Mouse (Mus musculus) 3134 (cell line): ENCODE measurements around the gene Ankrd13b.
A peak's percentile ranks its signal among the peaks of the same experiment; 100 is the strongest.

ENCODE experiments used
- DNase-seq: peaks from one replicate; pipeline ENCODE4 v3.0.0-alpha.2; 2011; ENCODE audit warnings: low spot score; ENCODE audit not compliant: insufficient read length; ENCODE audit errors: extremely low read depth

Gene Ankrd13b

DNA sequence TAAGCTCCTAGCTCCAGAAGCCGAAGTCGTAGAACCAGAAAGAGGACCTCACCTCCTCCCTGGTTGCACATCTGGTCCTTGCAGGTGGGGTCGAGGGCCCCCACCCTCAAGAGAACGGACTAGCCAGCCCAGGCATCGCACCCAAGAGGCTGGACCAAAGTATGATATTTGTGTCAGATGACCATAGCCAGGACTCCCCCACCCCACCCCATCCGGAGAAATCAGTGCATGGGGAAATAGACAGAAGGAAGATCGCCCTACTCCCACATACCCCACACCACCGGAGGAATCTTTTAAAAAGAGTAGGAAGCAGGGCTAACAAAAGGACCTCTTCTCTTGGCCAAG lies 26.4 kb downstream of the Ankrd13b start:
- no peak for DNase-seq

- DNase-seq: peak; percentile 85
Observed at GRCm38 (mm10) chr11:77462283-77463100, 27.0 kb downstream of the Ankrd13b start, which contains the start of gene Coro6. Gene Coro6, plus strand, starts transcription at chr11:77462411.

DNA sequence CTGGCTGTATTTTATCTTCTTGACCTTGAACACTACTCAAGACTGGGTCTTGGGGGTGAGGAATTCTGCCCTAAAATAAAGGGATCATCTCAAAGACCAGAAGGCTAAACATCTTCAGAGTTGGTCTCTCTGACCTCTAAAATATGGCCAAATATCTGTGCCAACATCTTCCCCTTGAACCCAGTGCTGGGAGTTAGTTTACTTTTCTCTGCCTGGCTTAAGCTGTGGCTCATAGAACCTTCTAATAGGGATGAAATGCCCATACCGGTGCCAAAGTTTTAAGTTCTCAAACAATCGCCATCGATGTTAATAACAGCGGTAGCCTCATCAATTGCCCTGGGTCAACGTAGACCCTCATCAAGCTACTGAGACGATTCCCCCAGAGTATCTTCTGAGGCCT lies 27.6 kb downstream of the Ankrd13b start:
- DNase-seq: no peak

DNA sequence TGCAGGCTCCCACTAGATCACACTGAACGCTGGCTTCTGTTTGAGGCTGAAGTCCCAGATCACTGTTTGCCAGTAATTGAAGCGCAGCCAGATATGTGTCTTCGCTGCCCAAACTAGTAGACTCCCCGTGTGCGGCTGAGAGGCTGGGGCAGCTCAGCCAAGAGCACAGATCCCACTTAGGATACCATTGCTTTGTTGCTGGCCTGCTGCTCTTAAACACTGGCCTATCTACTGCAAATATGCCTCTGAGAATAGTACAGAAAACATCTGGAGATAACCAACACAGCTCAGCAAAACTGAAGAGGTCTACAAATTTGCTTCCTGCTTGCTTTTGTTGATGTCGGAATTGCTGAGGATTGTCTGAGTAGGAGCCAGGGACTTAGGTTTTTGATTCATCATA lies 32.6 kb downstream of the Ankrd13b start:
- no peak for DNase-seq

GRCm38 (mm10) chr11:77455770-77456510 lies 33.5 kb downstream of the Ankrd13b start:
- DNase-seq: no peak

DNA sequence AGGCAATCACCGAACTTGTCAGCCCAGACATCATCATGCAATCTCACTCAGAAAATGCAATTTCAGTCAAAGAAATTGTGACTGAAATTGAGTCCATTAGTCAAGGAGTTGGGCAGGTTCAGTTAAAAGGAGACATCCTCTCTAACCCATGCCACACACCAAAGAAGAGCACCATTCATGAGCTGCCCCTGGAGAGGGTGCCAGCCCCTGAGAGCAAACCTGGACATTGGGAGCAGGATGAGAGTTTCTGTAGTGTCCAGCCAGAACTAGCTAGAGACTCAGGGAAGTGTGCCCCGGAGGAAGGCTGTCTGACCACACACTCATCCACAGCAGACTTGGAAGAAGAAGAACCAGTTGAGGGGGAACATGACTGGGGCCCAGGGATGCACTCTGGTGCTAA lies 36.1 kb downstream of the Ankrd13b start:
- DNase-seq: no peak

DNA sequence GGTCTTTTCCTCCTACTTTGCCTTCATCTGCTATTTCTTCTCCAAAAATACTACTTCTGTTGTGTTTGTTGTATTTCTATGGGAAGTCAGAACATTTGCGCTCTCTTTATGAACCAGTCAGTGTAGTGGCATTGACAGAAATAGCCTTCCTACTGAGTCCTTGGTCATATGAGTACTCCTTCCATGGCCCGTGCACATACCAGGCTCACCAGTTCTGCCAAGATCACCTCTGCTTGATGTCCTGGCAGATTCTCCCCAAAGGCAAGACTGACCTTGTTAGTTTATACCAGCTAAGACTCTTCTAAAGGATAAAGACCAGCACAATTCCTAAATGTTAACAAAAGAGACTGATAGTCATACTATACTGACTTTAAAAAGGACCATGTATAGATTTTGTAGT lies 37.8 kb downstream of the Ankrd13b start:
- DNase-seq: no peak

- no peak for DNase-seq
Observed at GRCm38 (mm10) chr11:77449224-77449623, 40.3 kb downstream of the Ankrd13b start.

GRCm38 (mm10) chr11:77446628-77447041 lies 42.8 kb downstream of the Ankrd13b start:
- peak; percentile 44 for DNase-seq

GRCm38 (mm10) chr11:77444939-77445338 lies 44.5 kb downstream of the Ankrd13b start:
- DNase-seq: no peak

- DNase-seq: peak; percentile 46
Observed at GRCm38 (mm10) chr11:77442186-77443170, 47.0 kb downstream of the Ankrd13b start.

- no peak for DNase-seq
Observed at GRCm38 (mm10) chr11:77441020-77441419, 48.5 kb downstream of the Ankrd13b start.

GRCm38 (mm10) chr11:77440081-77440480 lies 49.4 kb downstream of the Ankrd13b start:
- DNase-seq: no peak

DNA sequence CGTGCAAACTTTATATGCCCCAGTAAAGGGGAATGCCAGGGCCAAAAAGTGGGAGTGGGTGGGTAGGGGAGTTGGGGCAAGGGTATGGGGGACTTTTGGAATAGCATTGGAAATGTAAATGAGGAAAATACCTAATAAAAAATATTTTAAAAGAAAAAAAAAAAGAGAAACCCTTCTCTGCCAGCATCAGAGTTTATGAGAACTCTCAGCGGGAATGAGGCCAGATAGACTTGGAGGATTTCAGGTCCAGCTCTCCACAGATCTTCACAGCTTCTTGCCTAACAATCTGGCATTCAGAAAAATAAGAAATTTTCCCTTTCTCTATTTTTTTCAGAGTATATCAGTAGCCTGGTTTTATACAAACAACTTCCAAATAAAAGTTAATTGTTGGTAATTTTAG lies 52.5 kb downstream of the Ankrd13b start:
- no peak for DNase-seq

GRCm38 (mm10) chr11:77428446-77428845 lies 61.0 kb downstream of the Ankrd13b start:
- DNase-seq: no peak

DNA sequence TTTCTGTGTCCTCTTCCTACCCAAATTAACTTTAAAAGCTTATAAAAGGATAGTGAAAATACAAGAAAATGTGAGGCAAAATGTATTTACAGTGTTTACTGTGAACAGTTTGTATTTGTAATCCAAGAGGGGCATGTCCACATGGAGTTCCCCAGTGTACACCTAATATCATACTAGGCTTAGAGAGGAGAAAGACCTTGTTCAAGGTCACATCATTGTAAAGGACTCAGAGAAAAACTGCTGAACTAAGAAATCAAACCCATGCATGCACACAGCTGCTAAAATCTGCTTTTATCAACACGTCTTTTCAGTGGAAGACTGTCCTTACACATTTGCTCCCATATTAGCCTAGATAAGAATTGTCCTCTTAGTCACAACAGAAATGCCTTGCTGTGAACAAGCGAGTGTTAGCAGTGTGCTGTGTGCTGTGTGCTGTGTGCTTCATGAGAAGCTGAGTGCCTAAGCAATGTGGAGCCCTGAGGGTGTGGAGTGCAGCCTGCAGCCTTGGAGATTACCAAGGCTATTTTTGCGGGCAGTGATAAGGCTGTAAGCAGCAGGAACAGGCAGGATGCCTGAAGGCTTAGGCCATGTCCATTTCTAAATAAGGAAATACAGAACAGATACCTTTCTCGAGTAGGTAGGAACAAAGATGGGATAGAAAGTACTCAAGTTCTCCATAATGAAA lies 66.2 kb downstream of the Ankrd13b start:
- DNase-seq: no peak
